Mouse (Mus musculus): ENCODE measurements around the gene Kifap3. TPM values are rescaled to one million over a fixed set of nuclear protein-coding genes. Genes with fewer than 3 reads are reported as not detected.
"Not testable (repeated sequence)": the region's sequence is repeated elsewhere in the genome, so short reads cannot be mapped to it uniquely, and the experiment has no call there.

Kifap3 gene
- total and polyA plus RNA-seq, 2 experiments from 2014 or later, result 9.5 to 12.4 TPM

DNA sequence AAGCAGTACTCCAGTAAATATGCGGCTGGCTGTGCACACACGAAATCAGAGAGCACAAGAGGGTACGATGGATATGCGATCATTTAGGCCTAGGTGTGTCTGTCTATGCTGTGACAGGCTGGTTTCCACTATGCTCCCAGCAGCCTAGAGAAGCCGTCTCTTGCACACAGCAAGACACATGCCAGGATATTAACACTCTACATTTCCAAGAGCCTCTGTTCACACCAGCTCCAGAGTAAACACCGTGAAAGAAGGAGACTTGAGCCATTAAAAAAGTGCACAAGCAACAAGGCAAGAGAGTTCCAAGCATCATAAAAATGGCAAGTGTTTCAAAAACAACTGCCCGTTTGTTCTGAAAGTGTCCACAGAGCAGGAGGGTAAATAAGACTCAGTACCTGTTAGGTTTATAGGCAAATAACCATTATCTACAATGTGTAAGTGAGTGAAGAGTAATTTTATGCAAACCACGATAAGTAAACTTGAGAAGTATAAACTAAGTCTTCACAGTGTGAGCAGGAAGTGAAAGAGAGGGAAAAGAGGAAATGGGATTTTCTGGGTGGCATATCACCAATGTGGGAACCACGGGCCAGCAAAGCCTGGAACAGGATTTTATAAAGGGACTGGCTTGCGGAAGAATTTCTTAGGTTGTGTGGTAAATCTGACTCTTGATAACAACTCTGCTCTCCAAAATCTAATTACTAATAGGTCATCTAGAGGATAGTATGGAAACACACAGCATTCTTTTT lies 21.7 kb upstream of the Kifap3 start:
- DNase-seq (ENCODE audit: low spot score), result no peak
- Histone ChIP-seq H3K9me3 (replicated peaks; ENCODE audit: control insufficient read depth, low read length) (no peaks in the 10 kb centered on the region), H3K27ac (ENCODE audit: low read depth) (no peak overlapping the region), H3K4me1 (ENCODE audit: control insufficient read depth, insufficient read depth) (no peaks in the 10 kb centered on the region), H3K9ac (replicated peaks; ENCODE audit: low read depth, low read length) (no peak overlapping the region), H3K27me3 (ENCODE audit: control insufficient read depth, insufficient read depth, low read length) (no peaks in the 10 kb centered on the region), H3K36me3 (replicated peaks; ENCODE audit: control insufficient read depth, insufficient read depth, low read length) (no peaks in the 10 kb centered on the region), H3K4me3 (ENCODE audit: low read depth, low read length) (no peak overlapping the region), H3K4me2 (ENCODE audit: low read depth, low read length) (no peak overlapping the region)
- ATAC-seq (ENCODE audit: insufficient read depth, low read depth), result no peak
- TF ChIP-seq CTCF (IDR thresholded peaks at IDR 0.05; ENCODE audit: low read depth) (no peak), EP300 (IDR thresholded peaks at IDR 0.05; ENCODE audit: low read depth) (no peak)
- WGBS, result 70% methylated on average over 10 of the region's 10 CpGs

DNA sequence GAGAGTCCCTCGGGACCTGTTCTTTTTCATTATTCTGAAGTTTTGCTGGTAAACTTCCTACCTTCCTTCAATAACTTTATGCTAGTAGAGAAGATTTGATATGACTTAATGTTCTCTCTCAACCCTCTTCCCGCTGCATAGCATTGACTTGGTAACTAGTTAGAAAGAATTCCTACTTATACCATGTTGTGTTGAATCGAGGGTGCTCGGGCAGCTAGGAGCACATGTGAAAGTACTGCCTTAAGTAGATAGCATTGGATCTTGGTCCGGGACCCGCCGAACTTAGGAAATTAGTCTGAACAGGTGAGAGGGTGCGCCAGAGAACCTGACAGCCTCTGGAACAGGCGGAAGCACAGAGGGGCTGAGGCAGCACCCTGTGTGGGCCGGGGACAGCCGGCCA lies 4.2 kb downstream of the Kifap3 start:
- H3K4me3 ChIP-seq (ENCODE audit: low read depth, low read length); H3K4me2 ChIP-seq (ENCODE audit: low read depth, low read length); DNase-seq (ENCODE audit: low spot score); ATAC-seq (ENCODE audit: insufficient read depth, low read depth); H3K36me3 ChIP-seq (replicated peaks; ENCODE audit: control insufficient read depth, insufficient read depth, low read length); H3K27ac ChIP-seq (ENCODE audit: low read depth); H3K4me1 ChIP-seq (ENCODE audit: control insufficient read depth, insufficient read depth); H3K27me3 ChIP-seq (ENCODE audit: control insufficient read depth, insufficient read depth, low read length); H3K9me3 ChIP-seq (replicated peaks; ENCODE audit: control insufficient read depth, low read length); H3K9ac ChIP-seq (replicated peaks; ENCODE audit: low read depth, low read length): not testable (repeated sequence)
- WGBS, result 94% methylated on average over 8 of the region's 11 CpGs

DNA sequence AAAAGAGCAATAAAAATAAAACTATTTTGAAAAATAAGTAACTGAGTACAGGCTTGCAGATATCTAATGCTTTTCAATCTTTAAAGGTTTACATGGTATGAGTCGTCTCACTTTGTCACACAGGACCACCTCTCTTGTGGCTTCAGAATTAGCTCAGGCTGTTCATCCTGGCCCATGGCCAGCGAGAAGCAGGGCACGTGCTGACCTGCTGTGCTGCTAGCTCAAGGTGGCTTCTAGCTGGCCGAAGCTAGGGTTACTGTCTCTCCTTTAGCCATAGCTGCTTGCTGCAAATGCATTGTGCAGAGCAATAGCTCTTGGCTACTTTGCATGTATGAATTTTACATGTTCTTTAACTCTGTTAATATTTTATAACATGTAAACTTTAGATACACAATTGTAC lies 42.0 kb downstream of the Kifap3 start:
- no peaks in the 10 kb centered on the region for H3K4me1 ChIP-seq (ENCODE audit: control insufficient read depth, insufficient read depth)
- H3K36me3 ChIP-seq (replicated peaks; ENCODE audit: control insufficient read depth, insufficient read depth, low read length), result no peaks in the 10 kb centered on the region; the same call in 1 of the 2 replicates
- H3K9me3 ChIP-seq (replicated peaks; ENCODE audit: control insufficient read depth, low read length), result no peaks in the 10 kb centered on the region
- DNase-seq (ENCODE audit: low spot score), result no peak
- no peak overlapping the region for H3K4me3 ChIP-seq (ENCODE audit: low read depth, low read length)
- no peak for TF ChIP-seq CTCF (IDR thresholded peaks at IDR 0.05; ENCODE audit: low read depth)
- H3K4me2 ChIP-seq (ENCODE audit: low read depth, low read length), result no peak overlapping the region
- no peak overlapping the region for H3K9ac ChIP-seq (replicated peaks; ENCODE audit: low read depth, low read length)
- no peaks in the 10 kb centered on the region for H3K27me3 ChIP-seq (ENCODE audit: control insufficient read depth, insufficient read depth, low read length)
- no peak overlapping the region for H3K27ac ChIP-seq (ENCODE audit: low read depth)
- 66% methylated on average over 4 of the region's 4 CpGs for WGBS
- ATAC-seq (ENCODE audit: insufficient read depth, low read depth), result no peak

DNA sequence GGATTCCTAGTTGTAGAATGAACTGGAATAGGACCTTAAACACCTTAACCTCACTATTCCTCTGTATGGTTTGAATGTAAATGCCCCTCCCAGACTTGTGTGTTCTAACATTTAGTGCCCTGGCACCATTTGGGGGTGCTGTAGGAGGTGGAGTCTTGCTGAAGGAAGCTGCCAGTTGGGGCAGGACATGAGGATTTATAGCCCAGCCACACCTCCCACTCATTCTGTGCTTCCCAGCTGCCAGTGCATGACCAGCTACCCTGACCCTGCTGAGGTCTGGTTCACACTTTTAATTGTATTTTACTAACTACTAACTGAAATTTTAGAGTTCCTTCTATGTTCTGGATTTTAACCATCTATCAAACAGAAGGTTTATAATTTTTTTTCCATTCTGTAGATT lies 50.1 kb downstream of the Kifap3 start:
- DNase-seq (ENCODE audit: low spot score) (no peak), ATAC-seq (ENCODE audit: insufficient read depth, low read depth) (no peak)
- TF ChIP-seq CTCF (IDR thresholded peaks at IDR 0.05; ENCODE audit: low read depth) (no peak), EP300 (IDR thresholded peaks at IDR 0.05; ENCODE audit: low read depth) (no peak)
- Histone ChIP-seq H3K9me3 (replicated peaks; ENCODE audit: control insufficient read depth, low read length) (no peaks in the 10 kb centered on the region), H3K27ac (ENCODE audit: low read depth) (no peak overlapping the region), H3K4me1 (ENCODE audit: control insufficient read depth, insufficient read depth) (no peaks in the 10 kb centered on the region), H3K27me3 (ENCODE audit: control insufficient read depth, insufficient read depth, low read length) (no peaks in the 10 kb centered on the region), H3K4me3 (ENCODE audit: low read depth, low read length) (no peak overlapping the region), H3K4me2 (ENCODE audit: low read depth, low read length) (no peak overlapping the region), H3K36me3 (replicated peaks; ENCODE audit: control insufficient read depth, insufficient read depth, low read length) (0 out of 2 replicates have a peak, but pooled peaks cover 3% of the 10 kb centered on the region), H3K9ac (replicated peaks; ENCODE audit: low read depth, low read length) (no peak overlapping the region)

DNA sequence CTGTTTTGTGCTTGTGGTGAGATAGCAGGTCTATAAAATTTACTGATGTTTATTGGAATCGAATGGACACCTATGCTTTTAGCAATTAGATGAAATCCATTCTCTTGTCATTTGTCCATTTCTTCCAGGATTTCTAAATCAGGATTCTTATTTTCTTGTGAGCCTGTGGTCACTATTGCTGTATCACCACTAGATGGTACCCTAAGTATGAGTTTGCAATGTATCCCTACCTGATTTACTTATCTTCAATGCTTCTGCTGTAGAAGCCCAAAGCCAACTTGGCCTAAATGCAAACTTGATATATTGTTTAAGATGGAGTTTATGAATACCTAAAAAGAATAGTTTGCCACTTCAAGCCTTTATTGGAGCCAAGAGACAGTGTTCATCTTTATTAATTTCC lies 54.7 kb downstream of the Kifap3 start:
- no peak overlapping the region for H3K27ac ChIP-seq (ENCODE audit: low read depth)
- WGBS, result 31% methylated on average over 1 of the region's 1 CpGs
- ATAC-seq (ENCODE audit: insufficient read depth, low read depth) (no peak), DNase-seq (ENCODE audit: low spot score) (peak; percentile 17)
- H3K4me2 ChIP-seq (ENCODE audit: low read depth, low read length), result no peak overlapping the region
- H3K9ac ChIP-seq (replicated peaks; ENCODE audit: low read depth, low read length), result no peak overlapping the region
- H3K4me3 ChIP-seq (ENCODE audit: low read depth, low read length), result no peak overlapping the region
- 0 out of 2 replicates have a peak, but pooled peaks cover 3% of the 10 kb centered on the region for H3K36me3 ChIP-seq (replicated peaks; ENCODE audit: control insufficient read depth, insufficient read depth, low read length)
- H3K9me3 ChIP-seq (replicated peaks; ENCODE audit: control insufficient read depth, low read length), result no peaks in the 10 kb centered on the region
- H3K4me1 ChIP-seq (ENCODE audit: control insufficient read depth, insufficient read depth), result no peaks in the 10 kb centered on the region
- peak; percentile 58 for TF ChIP-seq CTCF (IDR thresholded peaks at IDR 0.05; ENCODE audit: low read depth)
- no peak for TF ChIP-seq EP300 (IDR thresholded peaks at IDR 0.05; ENCODE audit: low read depth)
- no peaks in the 10 kb centered on the region for H3K27me3 ChIP-seq (ENCODE audit: control insufficient read depth, insufficient read depth, low read length)

DNA sequence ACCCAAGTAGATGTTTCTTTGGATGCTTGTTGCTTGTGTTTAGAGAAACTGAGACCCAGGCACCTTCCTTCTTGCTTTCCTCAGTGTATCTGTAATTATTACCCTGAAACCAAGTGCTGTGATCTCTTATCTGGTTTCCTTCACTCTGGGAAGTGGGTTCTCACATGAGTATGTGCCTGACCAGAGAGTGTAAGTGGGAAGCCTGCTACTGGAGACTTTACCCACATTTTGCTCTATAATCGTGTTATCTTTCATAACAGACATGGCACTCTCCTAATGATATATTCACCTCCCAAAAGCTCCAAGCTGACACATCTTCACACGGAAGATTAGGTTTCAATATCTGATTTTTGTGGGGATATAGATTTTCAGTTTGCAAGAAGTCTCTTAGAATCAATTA lies 55.7 kb downstream of the Kifap3 start:
- H3K36me3 ChIP-seq (replicated peaks; ENCODE audit: control insufficient read depth, insufficient read depth, low read length), result no peaks in the 10 kb centered on the region
- no peaks in the 10 kb centered on the region for H3K4me1 ChIP-seq (ENCODE audit: control insufficient read depth, insufficient read depth)
- H3K9me3 ChIP-seq (replicated peaks; ENCODE audit: control insufficient read depth, low read length), result no peaks in the 10 kb centered on the region
- H3K4me2 ChIP-seq (ENCODE audit: low read depth, low read length), result no peak overlapping the region
- no peak overlapping the region for H3K9ac ChIP-seq (replicated peaks; ENCODE audit: low read depth, low read length)
- TF ChIP-seq EP300 (IDR thresholded peaks at IDR 0.05; ENCODE audit: low read depth) (no peak), CTCF (IDR thresholded peaks at IDR 0.05; ENCODE audit: low read depth) (no peak)
- no peaks in the 10 kb centered on the region for H3K27me3 ChIP-seq (ENCODE audit: control insufficient read depth, insufficient read depth, low read length)
- DNase-seq (ENCODE audit: low spot score) (no peak), ATAC-seq (ENCODE audit: insufficient read depth, low read depth) (no peak)
- no peak overlapping the region for H3K4me3 ChIP-seq (ENCODE audit: low read depth, low read length)
- 77% methylated on average over 2 of the region's 2 CpGs for WGBS
- no peak overlapping the region for H3K27ac ChIP-seq (ENCODE audit: low read depth)

DNA sequence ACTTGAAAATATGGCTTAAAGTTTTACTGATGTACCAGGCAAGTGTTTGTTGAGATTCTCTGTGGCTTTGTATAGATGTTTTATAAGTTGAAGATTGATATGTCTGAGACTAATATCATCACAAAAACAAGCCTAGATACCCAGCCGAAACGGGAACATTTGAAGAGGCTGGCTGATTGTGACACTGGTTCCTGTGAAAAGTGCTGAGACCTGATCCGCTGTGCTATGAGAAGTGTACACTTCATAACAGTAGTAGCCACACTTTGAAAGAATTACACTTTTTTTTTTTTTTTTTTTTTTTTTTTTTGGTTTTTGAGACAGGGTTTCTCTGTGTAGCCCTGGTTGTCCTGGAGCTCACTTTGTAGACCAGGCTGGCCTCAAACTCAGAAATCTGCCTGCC lies 59.1 kb downstream of the Kifap3 start:
- H3K9ac ChIP-seq (replicated peaks; ENCODE audit: low read depth, low read length); H3K36me3 ChIP-seq (replicated peaks; ENCODE audit: control insufficient read depth, insufficient read depth, low read length); H3K9me3 ChIP-seq (replicated peaks; ENCODE audit: control insufficient read depth, low read length); H3K4me2 ChIP-seq (ENCODE audit: low read depth, low read length); ATAC-seq (ENCODE audit: insufficient read depth, low read depth); H3K4me3 ChIP-seq (ENCODE audit: low read depth, low read length); H3K27ac ChIP-seq (ENCODE audit: low read depth); H3K4me1 ChIP-seq (ENCODE audit: control insufficient read depth, insufficient read depth); H3K27me3 ChIP-seq (ENCODE audit: control insufficient read depth, insufficient read depth, low read length); DNase-seq (ENCODE audit: low spot score): not testable (repeated sequence)
- WGBS, result 91% methylated on average over 3 of the region's 3 CpGs

Data from heart, postnatal 0 days (tissue).